Mouse (Mus musculus) adrenal gland (tissue): ENCODE results near the gene Agap2.

Experiments used
- intact Hi-C: fragments of 180-260 bp; cut with DNase I; formaldehyde crosslinking; loops from one replicate; pipeline ENCODE4 v1.15.1; 2025
- long read RNA-seq, 2 experiments: library from polyadenylated mRNA; unstranded; transcript quantifications; one replicate each; pipeline ENCODE4 v2.0.0; 2020; ENCODE audit warnings: borderline replicate concordance in 1 of 2; ENCODE audit not compliant: insufficient replicate concordance in 1 of 2

Gene Agap2
- long read RNA-seq, experiment 1 = 0 reads
- long read RNA-seq, experiment 2, partial matches to known transcripts = 0 of 4 reads
- long read RNA-seq, experiment 2, other reads (novel, unspliced or antisense) = 4 of 4 reads

- intact Hi-C loops = no loop called here
Observed at GRCm38 (mm10) chr10:127075080-127075479, at the start of gene Agap2. TSS of gene Agap2 (plus strand) at chr10:127075284.

- intact Hi-C loops = loop anchor here (1.0 to 2.0 kb wide), 2 partner anchors 40 to 111 kb away; no protein-coding TSS in a partner anchor
Observed at GRCm38 (mm10) chr10:127030336-127031296, 44.5 kb upstream of the Agap2 start, which contains the start of gene Tsfm. TSS of gene Tsfm (minus strand) at chr10:127030840.

GRCm38 (mm10) chr10:127033301-127033741 is 41.8 kb upstream of the Agap2 start:
- intact Hi-C loops = no loop called here

- intact Hi-C loops = no loop called here
Observed at GRCm38 (mm10) chr10:127036273-127036672, 38.8 kb upstream of the Agap2 start.

- intact Hi-C loops = no loop called here
Observed at GRCm38 (mm10) chr10:127037641-127038040, 37.4 kb upstream of the Agap2 start.

- intact Hi-C loops = no loop called here
Observed at GRCm38 (mm10) chr10:127040569-127041214, 34.4 kb upstream of the Agap2 start.

GRCm38 (mm10) chr10:127041274-127041766 is 33.8 kb upstream of the Agap2 start, which contains the start of the genes Mettl1 and Eef1akmt3:
TSS of gene Mettl1 (plus strand) at chr10:127041414.
TSS of gene Eef1akmt3 (minus strand) at chr10:127041513.
- intact Hi-C loops = no loop called here

GRCm38 (mm10) chr10:127041774-127042338 is 33.2 kb upstream of the Agap2 start:
- intact Hi-C loops = no loop called here

- intact Hi-C loops = no loop called here
Observed at GRCm38 (mm10) chr10:127042468-127043115, 32.5 kb upstream of the Agap2 start.

GRCm38 (mm10) chr10:127043187-127043586 is 31.9 kb upstream of the Agap2 start:
- intact Hi-C loops = no loop called here

- intact Hi-C loops = no loop called here
Observed at GRCm38 (mm10) chr10:127047954-127048353, 27.1 kb upstream of the Agap2 start, which contains the start of gene Cyp27b1. TSS of gene Cyp27b1 (plus strand) at chr10:127048250.

GRCm38 (mm10) chr10:127048608-127049394 is 26.3 kb upstream of the Agap2 start:
- intact Hi-C loops = no loop called here

- intact Hi-C loops = no loop called here
Observed at GRCm38 (mm10) chr10:127049395-127050118, 25.5 kb upstream of the Agap2 start.

- intact Hi-C loops = no loop called here
Observed at GRCm38 (mm10) chr10:127050119-127050474, 25.0 kb upstream of the Agap2 start.

GRCm38 (mm10) chr10:127054646-127055045 is 20.4 kb upstream of the Agap2 start:
- intact Hi-C loops = no loop called here

- intact Hi-C loops = no loop called here
Observed at GRCm38 (mm10) chr10:127055406-127055805, 19.7 kb upstream of the Agap2 start.

- intact Hi-C loops = no loop called here
Observed at GRCm38 (mm10) chr10:127056490-127056889, 18.6 kb upstream of the Agap2 start.

- intact Hi-C loops = no loop called here
Observed at GRCm38 (mm10) chr10:127058161-127058560, 16.9 kb upstream of the Agap2 start.

- intact Hi-C loops = no loop called here
Observed at GRCm38 (mm10) chr10:127058708-127059107, 16.4 kb upstream of the Agap2 start.
